Mouse (Mus musculus): ENCODE data around the gene Cmip. TPM values are rescaled to one million over a fixed set of nuclear protein-coding genes. Genes with fewer than 3 reads are reported as not detected.

Cmip gene
- polyA plus RNA-seq, 1 experiment, result 64.9 TPM

DNA sequence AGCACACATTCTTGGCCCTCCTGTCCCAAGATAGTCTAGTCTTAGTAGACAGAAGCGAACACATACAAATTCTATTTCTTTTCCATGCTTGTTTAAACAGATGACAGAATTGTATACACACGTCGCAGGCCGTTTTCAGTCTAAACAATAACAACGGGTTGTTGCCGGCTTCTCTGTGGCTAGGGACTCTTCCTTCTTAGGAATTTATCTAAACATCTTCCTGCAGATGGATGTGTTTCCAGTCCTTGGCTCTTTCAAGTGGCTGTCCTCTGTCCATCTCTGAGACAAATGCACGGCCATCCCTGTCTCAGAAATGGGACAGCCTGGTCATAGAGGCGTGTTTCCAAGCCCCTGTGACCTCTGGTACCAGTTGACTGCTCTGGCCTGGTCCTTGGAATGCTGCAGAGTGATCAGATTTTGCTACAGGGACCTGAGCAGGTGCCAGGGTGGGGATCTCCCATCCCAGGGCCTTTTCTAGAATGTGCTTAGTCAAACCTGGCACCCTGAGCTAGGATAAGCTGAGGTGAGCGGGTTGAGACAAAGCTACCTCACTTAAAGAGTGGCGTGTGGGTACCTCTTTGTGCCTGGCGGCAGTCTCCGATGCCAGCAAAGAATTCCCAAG lies 52.9 kb downstream of the Cmip start:
- Histone ChIP-seq H3K27me3 (ENCODE audit: control insufficient read depth, insufficient read depth, low read length) (no peaks in the 10 kb centered on the region), H3K4me3 (replicated peaks; ENCODE audit: insufficient read depth, low read depth, low read length) (no peak overlapping the region), H3K4me1 (ENCODE audit: control insufficient read depth, insufficient read depth, low read length) (peaks cover 11% of the 10 kb centered on the region), H3K27ac (ENCODE audit: insufficient read depth, low read length) (no peak overlapping the region)
- TF ChIP-seq POLR2A (IDR thresholded peaks at IDR 0.05; ENCODE audit: borderline replicate concordance, insufficient read depth, low read length) (no peak), CTCF (IDR thresholded peaks at IDR 0.05; ENCODE audit: borderline replicate concordance, insufficient read depth, low read depth, low read length) (no peak)
- 95% methylated on average over 12 of the region's 12 CpGs for WGBS
- no peak for DNase-seq

DNA sequence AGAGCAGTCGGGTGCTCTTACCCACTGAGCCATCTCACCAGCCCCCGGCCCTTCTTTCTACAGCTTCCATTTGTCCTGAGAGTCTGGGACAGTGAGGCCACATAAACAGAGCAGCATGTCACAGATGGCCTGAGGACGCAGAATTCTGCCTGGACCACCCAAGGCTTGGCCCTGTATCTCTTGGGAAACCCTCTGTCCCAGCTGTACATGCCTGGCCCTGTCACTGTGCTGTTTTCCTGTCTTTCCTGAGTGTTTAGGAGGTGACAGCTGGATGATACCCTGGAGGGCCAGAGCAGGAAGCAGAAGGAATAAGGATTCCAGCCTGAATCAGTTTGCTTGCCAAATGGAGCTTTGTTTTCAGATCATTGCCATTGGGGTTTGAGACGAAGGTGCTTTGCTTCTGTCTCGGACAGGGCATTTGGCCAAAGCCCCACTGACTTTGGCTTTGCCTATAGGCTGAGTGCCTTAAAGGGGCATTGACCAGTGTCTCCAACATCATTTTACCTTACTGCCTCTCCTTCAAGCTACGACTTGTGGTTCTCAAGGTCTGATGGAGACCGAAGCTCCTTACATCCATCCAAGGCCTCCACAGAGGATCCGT lies 54.2 kb downstream of the Cmip start:
- WGBS, result 58% methylated on average over 8 of the region's 8 CpGs
- DNase-seq, result no peak
- H3K27me3 ChIP-seq (ENCODE audit: control insufficient read depth, insufficient read depth, low read length), result no peaks in the 10 kb centered on the region
- no peak overlapping the region for H3K27ac ChIP-seq (ENCODE audit: insufficient read depth, low read length)
- H3K4me1 ChIP-seq (ENCODE audit: control insufficient read depth, insufficient read depth, low read length), result peaks cover 11% of the 10 kb centered on the region
- TF ChIP-seq POLR2A (IDR thresholded peaks at IDR 0.05; ENCODE audit: borderline replicate concordance, insufficient read depth, low read length) (no peak), CTCF (IDR thresholded peaks at IDR 0.05; ENCODE audit: borderline replicate concordance, insufficient read depth, low read depth, low read length) (no peak)
- H3K4me3 ChIP-seq (replicated peaks; ENCODE audit: insufficient read depth, low read depth, low read length), result no peak overlapping the region

DNA sequence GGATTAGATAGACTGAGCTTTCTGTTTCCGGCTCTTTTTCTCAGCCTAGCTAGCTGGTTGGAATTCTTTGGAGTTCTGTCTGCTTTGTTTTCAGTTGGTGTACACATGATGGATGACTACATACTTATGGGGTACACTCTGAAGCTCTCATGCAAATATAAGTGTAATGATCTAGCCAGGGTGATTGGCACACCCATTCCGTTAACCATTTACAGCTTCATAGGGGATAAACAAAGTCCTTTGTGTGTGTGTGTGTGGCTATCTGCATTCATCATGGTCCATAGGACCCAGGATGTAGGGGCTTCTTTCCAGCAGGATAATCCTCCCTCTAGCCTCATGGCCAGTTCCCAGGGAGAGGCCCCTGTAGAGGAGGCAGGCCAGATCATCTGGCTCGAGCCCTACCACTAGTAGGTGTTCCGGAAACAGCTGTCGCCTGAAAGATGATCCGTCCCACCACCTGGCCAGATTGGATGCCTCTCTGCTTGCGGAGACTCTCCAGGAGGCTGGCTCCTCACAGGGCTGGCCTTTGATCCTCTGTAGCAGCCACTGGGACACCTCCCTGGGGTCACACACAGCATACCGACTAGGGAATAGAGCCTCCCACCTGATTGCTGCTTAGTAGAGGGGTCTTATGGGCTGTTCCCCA lies 57.6 kb downstream of the Cmip start:
- Histone ChIP-seq H3K4me1 (ENCODE audit: control insufficient read depth, insufficient read depth, low read length) (peaks cover 11% of the 10 kb centered on the region), H3K27ac (ENCODE audit: insufficient read depth, low read length) (no peak overlapping the region)

DNA sequence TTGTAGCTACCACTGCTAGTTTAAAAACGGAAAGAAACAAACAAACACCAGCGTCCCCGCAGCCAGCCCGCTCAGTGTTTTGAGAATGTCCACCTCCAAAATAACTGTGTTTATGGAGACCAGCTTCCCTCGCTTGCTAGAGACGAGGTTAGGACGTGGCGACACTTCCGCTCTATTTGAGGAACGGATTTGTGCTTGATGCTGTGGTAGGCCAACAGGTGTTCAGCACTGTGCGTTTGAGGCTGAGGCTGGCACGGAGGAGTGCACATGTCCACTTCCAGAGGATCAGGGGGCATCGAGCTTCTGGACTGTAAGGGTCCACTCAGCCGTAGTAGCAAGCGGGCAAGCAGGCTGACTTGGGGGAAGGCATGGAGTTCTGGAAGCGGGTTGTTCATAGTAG lies 58.9 kb downstream of the Cmip start:
- WGBS, result 88% methylated on average over 16 of the region's 16 CpGs
- Histone ChIP-seq H3K27ac (ENCODE audit: insufficient read depth, low read length) (no peak overlapping the region), H3K4me1 (ENCODE audit: control insufficient read depth, insufficient read depth, low read length) (peaks cover 11% of the 10 kb centered on the region), H3K4me3 (replicated peaks; ENCODE audit: insufficient read depth, low read depth, low read length) (no peak overlapping the region), H3K27me3 (ENCODE audit: control insufficient read depth, insufficient read depth, low read length) (no peaks in the 10 kb centered on the region)
- no peak for TF ChIP-seq POLR2A (IDR thresholded peaks at IDR 0.05; ENCODE audit: borderline replicate concordance, insufficient read depth, low read length)
- no peak for TF ChIP-seq CTCF (IDR thresholded peaks at IDR 0.05; ENCODE audit: borderline replicate concordance, insufficient read depth, low read depth, low read length)
- DNase-seq, result no peak

More for the DNA sequence above, 57.6 kb downstream of the Cmip start:
- 54% methylated on average over 8 of the region's 8 CpGs for WGBS
- Histone ChIP-seq H3K27me3 (ENCODE audit: control insufficient read depth, insufficient read depth, low read length) (no peaks in the 10 kb centered on the region), H3K4me3 (replicated peaks; ENCODE audit: insufficient read depth, low read depth, low read length) (no peak overlapping the region)
- DNase-seq, result no peak
- TF ChIP-seq POLR2A (IDR thresholded peaks at IDR 0.05; ENCODE audit: borderline replicate concordance, insufficient read depth, low read length), result no peak

DNA sequence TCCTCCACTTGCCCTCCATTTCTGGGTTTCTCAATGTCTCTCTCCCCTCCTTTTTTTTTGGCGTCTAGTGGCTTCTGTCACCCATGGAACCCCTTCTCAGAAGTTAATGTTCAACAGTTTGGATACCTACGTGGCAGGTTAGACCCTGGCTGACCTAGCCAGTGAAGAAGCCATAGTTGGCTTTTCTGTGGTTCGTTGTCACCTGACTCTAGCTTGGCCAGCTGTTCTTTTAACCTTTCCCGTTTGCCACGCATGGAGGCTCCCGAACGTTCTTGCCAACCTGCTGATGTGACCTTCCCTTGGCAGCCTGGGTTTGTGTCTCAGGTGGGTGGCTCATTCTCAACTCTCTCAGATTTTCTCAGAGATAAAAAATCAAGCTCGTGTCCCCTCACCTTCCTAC lies 60.6 kb downstream of the Cmip start:
- H3K27ac ChIP-seq (ENCODE audit: insufficient read depth, low read length), result no peak overlapping the region
- WGBS, result 88% methylated on average over 8 of the region's 8 CpGs
- no peak for DNase-seq
- no peak overlapping the region for H3K4me3 ChIP-seq (replicated peaks; ENCODE audit: insufficient read depth, low read depth, low read length)
- H3K27me3 ChIP-seq (ENCODE audit: control insufficient read depth, insufficient read depth, low read length), result no peaks in the 10 kb centered on the region
- H3K4me1 ChIP-seq (ENCODE audit: control insufficient read depth, insufficient read depth, low read length), result peaks cover 10% of the 10 kb centered on the region
- TF ChIP-seq CTCF (IDR thresholded peaks at IDR 0.05; ENCODE audit: borderline replicate concordance, insufficient read depth, low read depth, low read length), result no peak
- TF ChIP-seq POLR2A (IDR thresholded peaks at IDR 0.05; ENCODE audit: borderline replicate concordance, insufficient read depth, low read length), result no peak

DNA sequence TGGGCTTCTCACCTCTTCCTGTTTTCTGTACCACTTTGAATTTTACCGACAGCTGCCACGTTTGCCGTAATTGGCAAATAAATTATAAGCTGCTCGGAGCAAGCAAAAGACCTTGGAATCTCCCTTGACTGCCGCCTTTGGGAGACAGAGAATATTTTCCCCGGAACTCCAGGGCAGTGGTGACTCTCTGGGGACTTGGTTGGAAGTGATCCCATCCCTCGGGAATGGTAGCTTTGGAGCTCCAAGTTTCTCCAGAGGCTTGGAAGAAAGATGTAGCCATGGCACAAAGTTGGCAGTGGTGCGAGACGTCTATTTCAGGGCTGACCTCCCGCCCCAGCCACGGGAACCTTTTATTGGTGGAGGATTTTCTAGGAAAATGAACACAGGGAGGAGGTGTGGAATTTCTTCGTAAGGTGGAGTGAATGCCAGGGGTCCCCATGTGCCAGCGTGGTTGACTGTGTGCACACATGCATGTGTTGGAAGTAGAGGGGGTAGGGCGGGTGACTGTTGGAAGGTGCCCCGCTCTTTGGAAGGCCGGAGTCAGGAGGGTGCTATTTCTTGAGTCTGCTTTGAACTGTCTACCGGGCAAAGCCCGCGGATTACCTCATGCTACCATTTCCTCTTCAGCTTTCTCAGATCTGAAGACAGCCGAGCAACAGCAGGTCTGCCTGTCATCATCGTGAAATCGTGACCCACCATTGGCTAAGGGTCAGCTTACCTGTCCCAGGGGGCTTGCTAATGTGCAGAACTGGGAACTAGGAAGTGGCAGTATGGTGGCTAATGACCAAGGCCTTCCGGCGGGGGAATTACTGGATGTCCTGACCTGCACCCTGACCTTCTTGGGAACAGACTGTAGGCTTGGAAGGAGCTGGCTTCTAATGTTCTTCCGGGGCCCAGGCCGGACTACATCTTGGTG lies 62.3 kb downstream of the Cmip start:
- TF ChIP-seq POLR2A (IDR thresholded peaks at IDR 0.05; ENCODE audit: borderline replicate concordance, insufficient read depth, low read length), result no peak
- no peak for TF ChIP-seq CTCF (IDR thresholded peaks at IDR 0.05; ENCODE audit: borderline replicate concordance, insufficient read depth, low read depth, low read length)
- Histone ChIP-seq H3K4me1 (ENCODE audit: control insufficient read depth, insufficient read depth, low read length) (peaks cover 7% of the 10 kb centered on the region), H3K27ac (ENCODE audit: insufficient read depth, low read length) (no peak overlapping the region), H3K27me3 (ENCODE audit: control insufficient read depth, insufficient read depth, low read length) (no peaks in the 10 kb centered on the region), H3K4me3 (replicated peaks; ENCODE audit: insufficient read depth, low read depth, low read length) (no peak overlapping the region)
- WGBS, result 77% methylated on average over 26 of the region's 26 CpGs
- no peak for DNase-seq

DNA sequence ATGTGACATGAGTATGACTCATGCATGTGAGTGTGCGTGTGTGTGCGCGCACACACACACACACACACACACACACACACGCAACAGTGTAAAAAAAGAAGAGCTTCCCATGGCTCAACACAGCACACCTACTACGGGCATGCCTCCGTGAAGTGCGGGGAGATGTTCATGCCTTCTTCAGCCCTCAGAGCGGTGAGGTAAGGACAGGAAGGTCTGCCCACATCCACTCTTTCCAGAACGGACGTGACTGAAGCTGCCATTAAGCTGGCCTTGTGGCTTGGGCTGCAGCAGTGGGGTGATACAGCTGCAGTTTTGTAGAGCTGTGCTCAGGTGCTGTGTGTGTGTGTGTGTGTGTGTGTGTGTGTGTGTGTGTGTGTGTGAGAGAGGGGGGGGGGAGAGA lies 63.8 kb downstream of the Cmip start:
- no peak for TF ChIP-seq CTCF (IDR thresholded peaks at IDR 0.05; ENCODE audit: borderline replicate concordance, insufficient read depth, low read depth, low read length)
- no peak for TF ChIP-seq POLR2A (IDR thresholded peaks at IDR 0.05; ENCODE audit: borderline replicate concordance, insufficient read depth, low read length)
- peaks cover 3% of the 10 kb centered on the region; the same call in 1 of the 2 replicates for H3K4me1 ChIP-seq (ENCODE audit: control insufficient read depth, insufficient read depth, low read length)
- 95% methylated on average over 10 of the region's 10 CpGs for WGBS
- no peak overlapping the region for H3K4me3 ChIP-seq (replicated peaks; ENCODE audit: insufficient read depth, low read depth, low read length)
- no peaks in the 10 kb centered on the region for H3K27me3 ChIP-seq (ENCODE audit: control insufficient read depth, insufficient read depth, low read length)
- DNase-seq, result no peak
- no peak overlapping the region for H3K27ac ChIP-seq (ENCODE audit: insufficient read depth, low read length)

All from cerebellum, adult 2 months (tissue).